Mouse (Mus musculus) intestine, postnatal 0 days (tissue): ENCODE measurements around the gene Asic2. TPM values are rescaled to one million over a fixed set of nuclear protein-coding genes. Genes with fewer than 3 reads are reported as not detected.

Source experiments
- ATAC-seq: fragments of 200-750 bp; cut with Nextera tagmentation; 2 replicates; pipeline ENCODE4 v1.8.0; 2017; ENCODE audit warnings: mild to moderate bottlenecking, moderate TSS enrichment, moderate library complexity
- H3K27ac ChIP-seq: fragments of 300-500 bp; sonication (generic); 2 replicates; pipeline ENCODE4 v1.5.1; 2014; ENCODE audit warnings: mild to moderate bottlenecking, low read depth, low read length, moderate library complexity
- H3K27me3 ChIP-seq: fragments of 300-500 bp; sonication (generic); replicated peaks from 2 replicates; pipeline ENCODE4 v1.6.1; 2014; ENCODE audit warnings: low read length, mixed read lengths; ENCODE audit not compliant: control insufficient read depth, insufficient read depth
- H3K36me3 ChIP-seq: fragments of 300-500 bp; sonication (generic); 2 replicates; pipeline ENCODE4 v1.6.1; 2014; ENCODE audit warnings: mild to moderate bottlenecking, moderate library complexity; ENCODE audit not compliant: control insufficient read depth, insufficient read depth
- H3K4me1 ChIP-seq: fragments of 300-500 bp; sonication (generic); replicated peaks from 2 replicates; pipeline ENCODE4 v1.6.1; 2014; ENCODE audit warnings: antibody characterized with exemption, low read length, mixed read lengths; ENCODE audit not compliant: control insufficient read depth, insufficient read depth
- H3K4me2 ChIP-seq: fragments of 300-500 bp; sonication (generic); replicated peaks from 2 replicates; pipeline ENCODE4 v1.6.1; 2014; ENCODE audit warnings: low read depth, mild to moderate bottlenecking, moderate library complexity
- H3K4me3 ChIP-seq: fragments of 300-500 bp; sonication (generic); 2 replicates; pipeline ENCODE4 v1.5.1; 2014; ENCODE audit warnings: low read depth, low read length
- H3K9ac ChIP-seq: fragments of 300-500 bp; sonication (generic); 2 replicates; pipeline ENCODE4 v1.6.1; 2014; ENCODE audit warnings: mild to moderate bottlenecking, low read depth, low read length
- H3K9me3 ChIP-seq: fragments of 300-500 bp; sonication (generic); 2 replicates; pipeline ENCODE4 v1.6.1; 2016; ENCODE audit warnings: mixed run types; ENCODE audit not compliant: control insufficient read depth
- CTCF ChIP-seq: sonication (generic); IDR thresholded peaks from 2 replicates; pipeline ENCODE4 v1.5.1; 2016; ENCODE audit warnings: low read depth, mild to moderate bottlenecking, control low read depth, antibody characterized with exemption, moderate library complexity
- WGBS: fragments of 180-500 bp; shearing (Covaris S2); extraction: QIAGEN DNeasy Blood & Tissue Kit; methylation state at CpG from one replicate; pipeline ENCODE4 v1.1.7; 2014; 5-methylcytosine and 5-hydroxymethylcytosine counted together
- polyA plus RNA-seq: library from polyadenylated mRNA; unstranded; fragments of >200 nt; fragmentation: Nextera tagmentation; extraction: Ambion mirVana; gene quantifications from 2 replicates; pipeline ENCODE4 v1.2.1, GENCODE M21; 2015

The Asic2 gene
- polyA plus RNA-seq, 1 experiment from 2014 or later = 0.55 TPM

GRCm38 (mm10) chr11:81613869-81614620, 354.2 kb downstream of the Asic2 start:
- H3K27me3 ChIP-seq = peaks cover 3% of the 10 kb centered on the region; the same call in 1 of the 2 replicates
- peak overlapping the region; percentile 63 for H3K4me2 ChIP-seq
- H3K9me3 ChIP-seq = no peaks in the 10 kb centered on the region
- no peak for TF ChIP-seq CTCF
- 22% methylated on average over 10 of the region's 10 CpGs for WGBS
- 0 out of 2 replicates have a peak overlapping the region, but pooled peaks have one; percentile 8 for H3K4me3 ChIP-seq
- ATAC-seq = no peak
- no peak overlapping the region for H3K9ac ChIP-seq
- no peak overlapping the region for H3K27ac ChIP-seq
- no peaks in the 10 kb centered on the region for H3K36me3 ChIP-seq
- H3K4me1 ChIP-seq = no peaks in the 10 kb centered on the region; the same call in 1 of the 2 replicates

- Histone ChIP-seq H3K4me2 (peak overlapping the region; percentile 63), H3K9me3 (no peaks in the 10 kb centered on the region), H3K36me3 (no peaks in the 10 kb centered on the region), H3K4me1 (no peaks in the 10 kb centered on the region; the same call in 1 of the 2 replicates), H3K27me3 (peaks cover 3% of the 10 kb centered on the region; the same call in 1 of the 2 replicates), H3K27ac (no peak overlapping the region), H3K9ac (no peak overlapping the region), H3K4me3 (0 out of 2 replicates have a peak overlapping the region, but pooled peaks have one; percentile 38)
- TF ChIP-seq CTCF = peak; percentile 91
- ATAC-seq = 0 out of 2 replicates have a peak, but pooled peaks have one; percentile 41
- 5% methylated on average over 17 of the region's 17 CpGs for WGBS
These were observed 355.3 kb downstream of the Asic2 start for GRCm38 (mm10) chr11:81612798-81613540.

- 7% methylated on average over 20 of the region's 20 CpGs for WGBS
- Histone ChIP-seq H3K4me2 (peak overlapping the region; percentile 63), H3K9me3 (no peaks in the 10 kb centered on the region), H3K27ac (no peak overlapping the region), H3K9ac (no peak overlapping the region), H3K27me3 (peaks cover 3% of the 10 kb centered on the region; the same call in 1 of the 2 replicates), H3K4me1 (no peaks in the 10 kb centered on the region; the same call in 1 of the 2 replicates), H3K4me3 (peak overlapping the region; percentile 38), H3K36me3 (no peaks in the 10 kb centered on the region)
- TF ChIP-seq CTCF = no peak
- ATAC-seq = no peak
These were observed 356.1 kb downstream of the Asic2 start for GRCm38 (mm10) chr11:81611948-81612797.

GRCm38 (mm10) chr11:81610506-81610905, 357.8 kb downstream of the Asic2 start:
- no peaks in the 10 kb centered on the region; the same call in 1 of the 2 replicates for H3K4me1 ChIP-seq
- H3K36me3 ChIP-seq = no peaks in the 10 kb centered on the region
- H3K27me3 ChIP-seq = peaks cover 3% of the 10 kb centered on the region; the same call in 1 of the 2 replicates
- TF ChIP-seq CTCF = no peak
- 69% methylated on average over 5 of the region's 5 CpGs for WGBS
- no peak overlapping the region for H3K9ac ChIP-seq
- H3K27ac ChIP-seq = no peak overlapping the region
- no peaks in the 10 kb centered on the region for H3K9me3 ChIP-seq
- ATAC-seq = no peak
- H3K4me3 ChIP-seq = no peak overlapping the region
- no peak overlapping the region for H3K4me2 ChIP-seq

- ATAC-seq = no peak
- Histone ChIP-seq H3K9ac (no peak overlapping the region), H3K27ac (no peak overlapping the region), H3K9me3 (no peaks in the 10 kb centered on the region), H3K4me1 (no peaks in the 10 kb centered on the region), H3K27me3 (no peaks in the 10 kb centered on the region), H3K36me3 (no peaks in the 10 kb centered on the region), H3K4me3 (no peak overlapping the region), H3K4me2 (no peak overlapping the region)
- no peak for TF ChIP-seq CTCF
- WGBS = 63% methylated on average over 4 of the region's 4 CpGs
These were observed 365.3 kb downstream of the Asic2 start for GRCm38 (mm10) chr11:81602971-81603370.

- TF ChIP-seq CTCF = no peak
These were observed 366.5 kb downstream of the Asic2 start for GRCm38 (mm10) chr11:81601736-81602135.

More at GRCm38 (mm10) chr11:81601736-81602135, 366.5 kb downstream of the Asic2 start:
- no peaks in the 10 kb centered on the region for H3K4me1 ChIP-seq
- H3K4me2 ChIP-seq = no peak overlapping the region
- H3K4me3 ChIP-seq = no peak overlapping the region
- no peaks in the 10 kb centered on the region for H3K36me3 ChIP-seq
- no peak overlapping the region for H3K9ac ChIP-seq
- WGBS = 96% methylated on average over 5 of the region's 5 CpGs
- no peak for ATAC-seq
- H3K27me3 ChIP-seq = no peaks in the 10 kb centered on the region
- no peak overlapping the region for H3K27ac ChIP-seq
- H3K9me3 ChIP-seq = no peaks in the 10 kb centered on the region
